Mouse (Mus musculus) cerebellum, adult 2 months (tissue): ENCODE measurements around the gene Bcl9l.

ENCODE experiments used
- CTCF ChIP-seq: fragments of 200-500 bp; IDR thresholded peaks from 2 replicates; pipeline ENCODE4 v1.5.1; 2011; ENCODE audit warnings: low read depth, mild to moderate bottlenecking, control low read depth, low read length, moderate library complexity, borderline replicate concordance; ENCODE audit not compliant: insufficient read depth
- POLR2A ChIP-seq: fragments of 200-500 bp; IDR thresholded peaks from 2 replicates; pipeline ENCODE4 v1.6.1; 2011; ENCODE audit warnings: low read length, control low read depth, borderline replicate concordance; ENCODE audit not compliant: insufficient read depth

GRCm38 (mm10) chr9:44500638-44501175 is 18.1 kb downstream of the Bcl9l start:
- TF ChIP-seq POLR2A (no peak), CTCF (no peak)
